Mouse (Mus musculus) T-helper 1 cell (primary cell): ENCODE data around the gene Cpt1a.

Experiments
- in situ Hi-C: fragments of 300-600 bp; cut with MboI, MseI; formaldehyde crosslinking; loops from one replicate; pipeline ENCODE4 v1.15.1; 2025; ENCODE audit warnings: high pct_unique_total_duplicates

The Cpt1a gene

DNA sequence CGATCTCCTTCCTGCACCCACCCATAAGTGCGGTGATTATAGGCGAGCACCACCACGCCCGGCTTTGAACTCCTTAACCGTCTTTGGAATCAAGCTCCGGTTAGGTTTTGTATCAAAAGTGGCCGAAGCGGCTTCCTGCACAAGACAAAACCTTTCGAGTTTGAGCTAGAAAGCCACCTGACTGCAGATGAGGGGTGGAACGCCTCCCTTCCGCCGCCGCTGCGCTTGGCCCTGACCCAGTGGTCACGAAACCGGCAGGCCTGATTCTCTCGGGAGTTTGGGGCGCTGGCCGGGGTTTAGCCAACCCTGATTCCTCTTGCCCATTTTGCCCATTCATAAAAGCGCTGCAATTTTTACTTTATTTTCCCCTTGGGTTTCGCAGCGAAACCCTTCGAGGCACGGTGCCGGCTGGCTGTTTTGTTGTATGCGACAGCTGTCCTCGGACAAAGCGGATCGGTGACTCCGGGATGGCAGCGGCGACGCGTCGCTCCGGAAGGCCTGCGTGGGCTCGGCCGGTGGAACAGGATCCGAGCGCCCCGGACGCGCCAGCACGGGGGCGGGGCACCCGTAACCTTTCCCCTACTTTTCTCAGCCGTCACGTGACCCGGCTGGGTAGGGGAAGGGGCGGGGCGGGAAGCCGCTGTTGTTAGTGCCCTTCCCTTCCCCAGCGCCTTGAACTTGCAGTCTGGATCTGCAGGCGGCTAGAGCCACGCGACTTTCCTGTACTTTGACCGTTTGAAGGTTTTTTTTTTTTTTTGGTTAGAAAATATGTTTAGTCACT is 3.0 kb downstream of the Cpt1a start:
- in situ Hi-C loops = loop anchor here (5.0 to 10.0 kb wide), 2 partner anchors 43 to 250 kb away; partner anchors contain the start of genes Ighmbp2, Mrpl21 and Ppp6r3

GRCm38 (mm10) chr19:3325771-3326478 is 3.8 kb downstream of the Cpt1a start:
- in situ Hi-C loops = loop anchor here (10.0 kb wide), 1 partner anchor 249 kb away; the partner anchor contains the start of gene Ppp6r3

GRCm38 (mm10) chr19:3326479-3327047 is 4.4 kb downstream of the Cpt1a start:
- in situ Hi-C loops = loop anchor here (10.0 kb wide), 1 partner anchor 248 kb away; the partner anchor contains the start of gene Ppp6r3

GRCm38 (mm10) chr19:3333247-3333646 is 11.1 kb downstream of the Cpt1a start:
- in situ Hi-C loops = no loop called here

GRCm38 (mm10) chr19:3333694-3334515 is 11.8 kb downstream of the Cpt1a start:
- in situ Hi-C loops = no loop called here

- in situ Hi-C loops = no loop called here
Observed at GRCm38 (mm10) chr19:3334550-3334949, 12.4 kb downstream of the Cpt1a start.

DNA sequence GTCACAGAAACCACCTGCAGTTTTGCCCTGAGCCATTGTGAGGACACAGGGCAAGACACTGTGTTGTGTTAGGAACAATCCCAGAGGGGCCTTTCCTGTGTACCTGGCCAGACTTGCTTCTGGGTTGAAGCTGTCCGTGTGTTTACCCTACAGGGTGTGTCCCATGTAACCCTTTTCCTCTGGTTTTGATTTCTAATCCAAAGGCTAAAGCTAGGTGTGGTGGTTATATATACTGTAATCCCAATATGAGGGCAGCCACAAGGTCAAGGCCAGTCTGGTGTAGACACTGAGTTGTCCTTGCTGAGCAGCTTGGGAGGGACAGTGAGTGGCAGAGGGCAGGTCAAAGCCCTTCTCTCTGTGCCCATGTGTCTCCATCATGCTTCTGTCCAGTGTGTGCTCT is 13.8 kb downstream of the Cpt1a start:
- in situ Hi-C loops = no loop called here

GRCm38 (mm10) chr19:3336485-3337255 is 14.5 kb downstream of the Cpt1a start:
- in situ Hi-C loops = no loop called here

GRCm38 (mm10) chr19:3339187-3339586 is 17.1 kb downstream of the Cpt1a start:
- in situ Hi-C loops = no loop called here

DNA sequence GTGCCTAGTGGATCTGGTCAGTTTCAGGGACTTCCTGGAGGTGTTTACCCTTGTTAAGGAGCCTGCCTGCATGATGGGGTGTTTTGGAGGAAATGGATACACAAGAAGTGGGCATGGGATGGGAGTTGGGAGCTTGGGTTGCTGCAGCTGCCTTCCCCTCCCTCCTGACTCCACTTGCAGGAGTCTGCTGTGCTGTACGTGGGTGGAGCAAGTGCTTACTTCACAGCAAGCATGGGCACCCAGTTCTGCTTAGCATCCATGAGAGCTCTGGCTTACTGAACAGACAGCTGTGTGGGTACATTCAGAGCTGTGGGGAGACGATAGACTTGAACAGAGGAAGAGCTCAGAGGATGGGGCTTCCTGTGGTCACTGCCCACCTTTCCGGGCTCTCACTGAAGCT is 18.9 kb downstream of the Cpt1a start:
- in situ Hi-C loops = loop anchor here (5.0 kb wide), 1 partner anchor 101 kb away; no protein-coding TSS in a partner anchor

GRCm38 (mm10) chr19:3343929-3344328 is 21.8 kb downstream of the Cpt1a start:
- in situ Hi-C loops = loop anchor here (5.0 kb wide), 1 partner anchor 98 kb away; no protein-coding TSS in a partner anchor

DNA sequence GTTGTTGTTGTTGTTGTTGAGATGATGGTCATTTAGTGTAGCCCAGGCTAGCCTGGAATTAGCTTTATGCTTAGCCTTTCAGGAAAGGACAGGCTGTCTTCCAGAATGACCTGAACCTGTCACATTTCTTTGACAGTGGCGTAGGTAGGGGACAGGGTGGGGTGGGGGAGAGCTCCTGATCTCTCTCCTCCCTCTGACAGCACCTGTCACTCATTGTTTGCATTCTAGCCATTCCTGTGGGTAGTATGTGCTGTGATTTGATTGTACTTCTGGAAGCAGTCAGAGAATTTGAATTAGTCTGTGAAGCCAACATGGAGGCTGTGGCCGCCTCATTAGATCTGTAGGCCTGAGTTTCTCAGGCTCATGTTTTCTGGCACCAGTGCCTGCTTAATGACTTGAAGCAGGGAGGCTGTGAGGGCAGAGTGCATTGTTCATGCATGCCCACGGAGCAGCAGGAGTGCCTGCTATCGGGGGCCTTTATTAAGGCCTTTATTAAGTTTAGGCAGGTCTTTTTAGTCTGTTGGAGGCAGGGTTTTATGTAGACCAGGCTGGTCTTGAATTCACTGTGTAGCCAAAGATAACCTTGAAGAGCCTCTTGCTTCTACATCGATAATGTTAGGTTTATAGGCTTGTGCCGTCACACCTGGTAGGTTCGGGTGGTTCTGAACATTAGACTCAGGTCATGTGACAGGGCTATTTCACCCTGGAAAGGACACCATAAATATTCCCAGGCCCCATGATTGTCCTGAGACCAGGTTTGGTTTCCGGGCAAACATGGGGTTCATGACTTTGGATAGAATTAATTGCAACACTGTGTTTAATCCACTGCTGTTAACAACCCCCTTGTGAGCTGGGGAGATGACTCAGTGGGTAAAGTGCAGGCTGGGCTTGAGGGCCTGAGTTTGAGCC is 22.8 kb downstream of the Cpt1a start:
- in situ Hi-C loops = loop anchor here (5.0 kb wide), 1 partner anchor 97 kb away; no protein-coding TSS in a partner anchor

DNA sequence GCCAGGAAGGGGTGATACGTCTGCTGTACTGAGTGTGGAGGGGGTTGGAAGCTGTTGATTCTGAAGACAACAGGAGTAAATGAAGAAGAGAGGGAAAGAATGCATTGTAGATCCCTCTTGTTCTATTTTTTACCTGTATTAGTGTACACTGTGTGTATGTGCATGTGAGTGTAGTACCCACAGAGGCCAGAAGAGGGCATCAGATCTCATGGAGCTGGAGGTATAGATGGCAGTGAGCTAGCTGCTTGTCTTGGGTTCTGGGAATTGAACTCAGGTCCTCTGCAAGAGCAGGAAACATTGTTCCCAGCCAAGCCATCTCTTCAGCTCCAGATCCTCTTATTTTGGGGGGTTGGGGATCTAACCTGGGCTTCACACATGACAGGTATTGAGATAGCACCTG is 25.6 kb downstream of the Cpt1a start:
- in situ Hi-C loops = no loop called here

DNA sequence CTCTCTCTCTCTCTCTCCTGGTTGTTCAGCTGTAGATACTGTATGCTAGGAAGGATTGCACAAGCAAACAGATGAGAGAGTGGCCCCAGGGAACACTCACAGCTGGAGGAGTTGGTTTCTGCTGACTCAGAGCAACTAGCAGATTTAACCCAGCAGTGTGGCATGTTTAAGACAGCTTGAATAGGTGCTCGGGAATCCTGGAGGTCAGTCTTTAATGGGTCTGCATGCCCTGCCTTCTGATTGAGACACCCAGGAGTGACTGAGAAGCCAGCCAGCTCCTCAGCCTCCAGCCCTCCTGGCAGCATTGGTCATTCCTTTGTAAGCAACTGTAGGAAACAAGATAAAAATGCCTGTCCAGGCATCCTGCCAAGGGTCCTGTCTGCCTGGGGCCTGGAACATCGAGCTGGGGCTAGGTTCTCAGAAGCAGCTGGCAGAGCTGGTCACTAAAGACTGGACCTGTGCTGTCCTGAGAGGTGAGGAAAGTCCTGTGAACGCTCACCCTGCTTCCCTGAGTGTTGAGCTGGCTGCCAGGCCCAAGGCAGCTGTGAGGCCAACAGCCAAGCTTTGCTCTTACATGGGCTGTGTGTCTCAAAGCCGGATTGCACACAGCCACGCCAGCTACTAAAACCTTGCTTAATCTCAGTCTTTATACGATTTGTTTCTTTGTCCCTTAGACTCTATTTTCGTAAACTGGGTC is 31.4 kb downstream of the Cpt1a start:
- in situ Hi-C loops = no loop called here

- in situ Hi-C loops = no loop called here
Observed at GRCm38 (mm10) chr19:3355096-3355495, 33.0 kb downstream of the Cpt1a start.

- in situ Hi-C loops = no loop called here
Observed at GRCm38 (mm10) chr19:3356516-3356915, 34.4 kb downstream of the Cpt1a start.

DNA sequence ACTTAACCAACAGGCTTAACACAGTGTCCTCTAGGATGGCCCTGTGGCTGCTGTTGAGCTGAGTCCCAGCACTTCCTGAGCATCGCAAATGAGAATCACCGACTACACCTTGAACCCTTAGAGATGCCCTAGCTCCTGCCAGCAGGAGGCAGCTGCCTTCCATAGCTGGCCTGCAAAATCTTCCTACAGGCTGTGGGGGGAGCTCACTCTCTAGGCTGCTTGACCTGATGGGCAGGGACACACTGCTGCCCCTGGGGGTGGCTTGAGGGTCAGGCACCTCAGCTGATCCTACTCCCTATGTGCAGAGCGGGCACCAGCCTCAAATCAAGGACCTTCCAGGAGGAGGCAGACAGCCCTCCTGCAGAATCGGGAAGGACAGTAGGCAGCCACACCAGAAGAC is 35.5 kb downstream of the Cpt1a start:
- in situ Hi-C loops = no loop called here

GRCm38 (mm10) chr19:3359841-3360588 is 37.9 kb downstream of the Cpt1a start:
- in situ Hi-C loops = no loop called here
